Comparison of ENCODE assay signal across 9 mouse cellular contexts in genomic region chr8:79206895-79207294, GRCm38 (mm10). TPM values are rescaled to one million over a fixed set of nuclear protein-coding genes. Genes with fewer than 3 reads are reported as not detected.
DNase-seq lines count a peak whose midpoint lies in the region; ATAC-seq lines count a peak whose summit lies in the region.
"Had no signal": no experiment of that assay in that cellular context is flagged by ENCODE, and none has a peak within 500 bp of the region (broad histone marks: within the 10 kb centered on the region; RNA-seq: fewer than 3 reads in every experiment).

No protein-coding gene starts in this region.

- ATAC-seq in erythroblast, adult 5-6 weeks (replicated peaks; ENCODE audit: low FRiP score, poor library complexity, severe bottlenecking) = no peak
- ATAC-seq in liver, embryonic 11.5 days (replicated peaks; ENCODE audit: low FRiP score) = no peak

- H3K4me1 ChIP-seq in liver, embryonic 11.5 days (replicated peaks; ENCODE audit: control insufficient read depth, insufficient read depth, low read length) = no peaks in the 10 kb centered on the region

- no peaks in the 10 kb centered on the region for H3K36me3 ChIP-seq in liver, embryonic 11.5 days (ENCODE audit: control insufficient read depth, insufficient read depth, low read length)

- H3K4me3 ChIP-seq in liver, embryonic 11.5 days (ENCODE audit: low read depth, low read length) = no peak overlapping the region

- no peaks in the 10 kb centered on the region for H3K27me3 ChIP-seq in liver, embryonic 11.5 days (replicated peaks; ENCODE audit: control insufficient read depth, insufficient read depth, low read length)

- intact Hi-C loops in heart, postnatal 10 days (cut with DNase I) = no loop called here

- DNase-seq in adrenal gland, adult (ENCODE audit: inconsistent age in 2 of 2, low spot score in 1 of 2) = peak; percentile 14 to 72
- DNase-seq in adrenal gland, adult 18-20 months (ENCODE audit: low spot score in 2 of 2) = no peak
- peak; percentile 37 for DNase-seq in urinary bladder, postnatal 14 days (ENCODE audit: low spot score)
- DNase-seq in urinary bladder, adult 2 months (ENCODE audit: low spot score) = no peak
- DNase-seq in heart, postnatal 10 days = peak; percentile 76 to 80
- no peak for DNase-seq in frontal cortex, postnatal 36 days (ENCODE audit: low spot score in 2 of 2)
- no peak for DNase-seq in liver, embryonic 11.5 days (ENCODE audit: low spot score)

- no peak overlapping the region for H3K27ac ChIP-seq in liver, embryonic 11.5 days (ENCODE audit: low read depth, low read length)

- no peaks in the 10 kb centered on the region for H3K9me3 ChIP-seq in liver, embryonic 11.5 days (ENCODE audit: control insufficient read depth, low read length)

- WGBS in liver, embryonic 11.5 days = 79% methylated on average over 4 of the region's 4 CpGs

- H3K9ac ChIP-seq in liver, embryonic 11.5 days (ENCODE audit: low read depth, low read length) = no peak overlapping the region

- no peak overlapping the region for H3K4me2 ChIP-seq in liver, embryonic 11.5 days

RNA-seq across cellular contexts. Expression of gene 1700011L22Rik, which starts 41.5 kb away (rescaled TPM):
- not detected for total RNA-seq in adrenal gland, adult 18-20 months (2021)
- polyA plus RNA-seq in urinary bladder, adult 2 months (2012; rRNA removed) = 0.15 and 0.38 TPM in 2 replicates
- not detected for total RNA-seq in heart, postnatal 10 days (2021)
- not detected in 2 replicates for total RNA-seq in erythroblast, adult 5-6 weeks (2015; ENCODE audit: low replicate concordance)
- not detected in 2 replicates for total RNA-seq in erythroblast, adult 5-6 weeks (2017; ENCODE audit: low replicate concordance)
- polyA plus RNA-seq in liver, embryonic 11.5 days (2014; fragmentation: Nextera tagmentation; extraction: Ambion mirVana) = not detected in 2 replicates
- total RNA-seq: layer of hippocampus, postnatal 10 days had no signal

Comparison
In these comparisons a context has a peak if more than half of its experiments do, and no peak if none do; other contexts are left out.
1. DNase-seq: peak in adrenal gland, adult (2 of 2), urinary bladder, postnatal 14 days (single experiment) and heart, postnatal 10 days (2 of 2); none in adrenal gland, adult 18-20 months (0 of 2), urinary bladder, adult 2 months (single experiment), frontal cortex, postnatal 36 days (0 of 2) and liver, embryonic 11.5 days (single experiment).